Mouse (Mus musculus) spleen, adult 2 months (tissue): Measurements from ENCODE around the gene Tor2a. TPM values are rescaled to one million over a fixed set of nuclear protein-coding genes. Genes with fewer than 3 reads are reported as not detected.

Experiments used
- DNase-seq, 2 experiments: peaks; one replicate each; pipeline versions ENCODE4 v3.0.0 to v3.0.0-alpha.2; 2012 to 2021; ENCODE audit warnings: low spot score in 2 of 2, low read depth in 1 of 2
- H3K27ac ChIP-seq: fragments of 200-500 bp; 2 replicates; pipeline ENCODE4 v1.5.1; 2012; ENCODE audit warnings: low read length, inconsistent platforms; ENCODE audit not compliant: insufficient read depth
- H3K27me3 ChIP-seq: fragments of 200-500 bp; 2 replicates; pipeline ENCODE4 v1.6.1; 2012; ENCODE audit warnings: mild to moderate bottlenecking, moderate library complexity, low read length, inconsistent platforms; ENCODE audit not compliant: control insufficient read depth, insufficient read depth
- H3K36me3 ChIP-seq: fragments of 200-500 bp; 2 replicates; pipeline ENCODE4 v1.6.1; 2012; ENCODE audit warnings: mild to moderate bottlenecking, low read length, inconsistent platforms; ENCODE audit not compliant: control insufficient read depth, insufficient read depth
- H3K4me1 ChIP-seq: fragments of 200-500 bp; 2 replicates; pipeline ENCODE4 v1.6.1; 2011; ENCODE audit warnings: inconsistent platforms; ENCODE audit not compliant: control insufficient read depth, insufficient read depth, insufficient read length
- H3K4me3 ChIP-seq: fragments of 200-500 bp; 2 replicates; pipeline ENCODE4 v1.5.1; 2011; ENCODE audit warnings: mild to moderate bottlenecking, inconsistent platforms; ENCODE audit not compliant: insufficient read depth, insufficient read length; ENCODE audit errors: extremely low read depth
- CTCF ChIP-seq: fragments of 200-500 bp; IDR thresholded peaks from 2 replicates; pipeline ENCODE4 v1.5.1; 2011; ENCODE audit warnings: mild to moderate bottlenecking, inconsistent platforms; ENCODE audit not compliant: insufficient read depth, insufficient read length, insufficient replicate concordance; ENCODE audit errors: extremely low read depth
- POLR2A ChIP-seq: fragments of 200-500 bp; IDR thresholded peaks from 2 replicates; pipeline ENCODE4 v1.6.1; 2011; ENCODE audit warnings: low read depth, low read length, inconsistent platforms
- WGBS: fragments of 180-500 bp; shearing (Covaris S2); methylation state at CpG from one replicate; pipeline ENCODE4 v1.1.7; 2018; 5-methylcytosine and 5-hydroxymethylcytosine counted together
- polyA plus RNA-seq: library from polyadenylated mRNA; depleted of rRNA; stranded (reverse); fragments of >200 nt; gene quantifications from 2 replicates; pipeline ENCODE4 v1.2.3, GENCODE M21; 2012

The Tor2a gene
- polyA plus RNA-seq, 1 experiment = 46.5 TPM

DNA sequence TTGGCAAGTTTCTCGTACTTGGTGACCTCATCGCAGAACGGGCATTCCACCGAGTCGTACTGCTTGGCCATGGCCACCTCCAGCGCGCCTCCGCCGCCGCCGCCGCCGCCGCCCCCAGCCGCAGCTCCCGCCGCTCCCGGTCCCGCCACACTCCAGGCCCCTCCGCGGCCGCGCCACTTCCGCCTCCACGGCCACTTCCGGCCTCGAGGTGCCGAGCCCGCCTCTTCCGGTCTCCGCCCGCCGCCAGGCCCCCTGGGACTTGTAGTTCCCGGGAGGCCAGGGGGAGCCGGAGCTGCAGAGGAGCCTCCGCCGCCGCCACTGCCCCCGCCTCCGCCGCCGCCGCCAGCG is 44.5 kb upstream of the Tor2a start:
- Histone ChIP-seq H3K27me3 (no peaks in the 10 kb centered on the region), H3K4me1 (peaks cover 36% of the 10 kb centered on the region; the same call in 1 of the 2 replicates), H3K36me3 (peaks cover 19% of the 10 kb centered on the region), H3K4me3 (peak overlapping the region; percentile 99), H3K27ac (peak overlapping the region; percentile 84)
- WGBS = under 1% methylated on average over 26 of the region's 44 CpGs
- peak; percentile 84 to 93 for DNase-seq
- peak; percentile 26; the same call in 1 of the 2 replicates for TF ChIP-seq POLR2A
- no peak for TF ChIP-seq CTCF

DNA sequence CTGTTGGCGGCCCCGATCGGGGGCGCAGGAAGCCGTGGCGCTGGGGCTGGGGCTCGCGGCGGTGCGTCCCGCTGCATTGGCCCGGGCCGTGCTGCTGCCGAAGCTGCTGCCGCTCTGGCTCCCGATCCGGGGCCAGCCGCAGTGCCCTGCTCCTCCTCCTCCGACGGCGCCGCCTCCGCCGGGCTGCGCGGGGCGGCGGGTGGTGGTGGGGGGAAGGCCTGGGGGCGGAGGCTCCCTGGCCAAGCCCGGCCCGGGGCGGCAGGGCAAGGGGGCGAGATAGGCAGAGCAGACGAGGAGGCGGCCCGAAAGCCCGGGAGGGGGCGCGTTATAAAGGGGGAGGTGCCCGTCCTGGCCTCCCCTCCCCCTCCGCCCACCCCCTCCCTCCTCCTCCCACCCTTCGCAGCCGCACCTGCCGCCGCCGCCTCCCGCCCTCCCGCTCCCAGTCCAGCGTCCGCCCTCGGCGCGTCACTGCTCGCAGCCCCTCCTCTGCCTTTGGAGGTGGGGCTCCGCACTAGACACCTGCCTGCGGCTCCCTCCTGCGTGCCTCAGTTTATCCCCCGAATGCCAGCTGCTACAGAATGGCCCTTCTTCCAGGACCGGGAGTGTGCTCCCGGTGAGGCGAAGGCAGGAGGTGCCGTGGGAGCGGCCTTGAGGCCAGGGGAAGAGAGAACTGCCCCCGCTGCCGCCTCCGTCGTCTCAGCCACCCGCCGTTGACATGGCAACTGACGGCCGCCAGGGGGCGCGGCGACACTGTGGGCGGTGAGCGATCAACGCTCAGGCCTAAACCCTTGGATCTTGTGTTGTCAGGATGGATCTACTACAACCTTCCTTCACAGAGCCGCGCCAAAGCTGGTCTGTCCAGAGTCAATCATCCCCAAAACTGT is 43.9 kb upstream of the Tor2a start, which contains the start of gene Cdk9:
Cdk9 (minus strand) TSS at position 143 of the 884 bp plus-strand sequence.
- DNase-seq = peak; percentile 87 to 88
- Histone ChIP-seq H3K4me1 (peaks cover 36% of the 10 kb centered on the region; the same call in 1 of the 2 replicates), H3K36me3 (peaks cover 14% of the 10 kb centered on the region), H3K4me3 (peak within 1 kb of the TSS; percentile 99), H3K27me3 (no peaks in the 10 kb centered on the region), H3K27ac (peak within 1 kb of the TSS; percentile 97)
- TF ChIP-seq POLR2A = no peak
- TF ChIP-seq CTCF = peak; percentile 97
- under 1% methylated on average over 62 of the region's 79 CpGs for WGBS

DNA sequence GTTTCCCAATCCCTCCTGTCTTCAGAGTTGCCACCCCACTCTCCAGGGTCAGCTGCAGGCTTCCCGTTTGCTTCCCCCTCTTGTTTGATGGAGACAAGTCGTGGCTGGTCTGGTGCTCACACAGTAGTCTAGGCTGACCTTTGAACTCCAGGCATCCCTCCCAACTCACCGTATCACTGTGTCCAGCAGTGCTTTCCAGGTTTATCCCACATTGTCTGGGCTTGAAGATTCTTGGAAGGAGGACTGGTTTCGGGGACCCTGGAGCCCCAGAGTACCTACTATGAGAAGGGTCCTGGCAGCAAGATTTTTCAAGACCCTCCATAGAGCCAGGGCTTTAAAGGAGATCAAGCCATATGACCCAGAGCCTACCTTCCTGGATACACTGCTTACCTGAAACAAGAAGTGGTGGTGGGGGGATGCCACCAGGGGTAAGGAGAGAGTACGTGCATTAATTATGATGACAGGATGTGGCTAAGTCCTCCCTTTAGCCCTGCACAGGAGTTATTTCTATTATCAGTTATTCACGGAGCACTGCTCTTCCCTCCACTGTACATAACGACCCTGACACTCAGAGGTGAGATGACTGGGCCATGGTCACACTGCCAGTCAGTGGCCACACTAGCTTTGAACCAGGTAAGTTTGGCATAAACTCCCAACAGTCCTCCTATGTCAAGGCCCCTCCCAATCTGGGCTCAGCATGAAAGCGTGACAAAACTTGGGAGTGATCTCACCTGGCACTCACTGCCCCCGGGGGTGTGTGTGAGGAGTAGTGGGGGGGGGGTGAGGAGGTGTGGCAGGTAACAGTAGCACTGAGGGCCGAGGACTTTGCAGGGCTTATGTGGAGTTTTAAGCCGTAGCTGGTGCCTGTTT is 42.7 kb upstream of the Tor2a start:
- H3K36me3 ChIP-seq = peaks cover 8% of the 10 kb centered on the region

DNA sequence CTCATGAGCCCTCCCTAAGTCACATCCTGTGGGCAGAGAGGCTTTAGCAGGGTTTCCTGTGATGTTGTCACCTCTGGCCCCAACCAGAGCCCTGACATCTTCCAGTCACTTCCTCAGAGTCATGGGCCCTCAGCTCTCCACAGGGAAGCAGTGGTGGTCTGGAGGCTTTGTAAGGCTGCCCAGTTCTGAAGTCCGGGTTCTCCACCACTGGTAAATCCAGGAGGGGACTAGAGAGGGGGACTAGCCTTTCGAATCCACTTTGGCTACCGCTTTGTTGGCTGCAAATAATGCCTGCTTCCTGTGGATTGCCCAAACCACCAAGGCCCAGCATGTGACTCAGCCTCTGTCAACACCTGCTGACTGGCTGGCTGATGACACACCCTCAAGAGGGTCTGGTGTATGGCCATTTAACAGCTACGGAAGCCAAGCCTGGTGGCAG is 42.0 kb upstream of the Tor2a start:
- DNase-seq = peak; percentile 58 to 82
- TF ChIP-seq POLR2A = no peak
- no peak for TF ChIP-seq CTCF
- WGBS = 10% methylated on average over 4 of the region's 4 CpGs
- Histone ChIP-seq H3K4me3 (no peak overlapping the region), H3K27ac (peak overlapping the region; percentile 97), H3K27me3 (no peaks in the 10 kb centered on the region), H3K4me1 (peaks cover 44% of the 10 kb centered on the region; the same call in 1 of the 2 replicates), H3K36me3 (peaks cover 2% of the 10 kb centered on the region)

More for the DNA sequence above, 42.7 kb upstream of the Tor2a start:
- WGBS = 28% methylated on average over 11 of the region's 11 CpGs
- no peak overlapping the region for H3K4me3 ChIP-seq
- H3K27ac ChIP-seq = peak overlapping the region; percentile 97
- peak in 1 of 2 experiments; percentile 32 for DNase-seq
- H3K4me1 ChIP-seq = peaks cover 43% of the 10 kb centered on the region; the same call in 1 of the 2 replicates
- TF ChIP-seq POLR2A (0 out of 2 replicates have a peak, but pooled peaks have one; percentile 1), CTCF (no peak)
- no peaks in the 10 kb centered on the region for H3K27me3 ChIP-seq

DNA sequence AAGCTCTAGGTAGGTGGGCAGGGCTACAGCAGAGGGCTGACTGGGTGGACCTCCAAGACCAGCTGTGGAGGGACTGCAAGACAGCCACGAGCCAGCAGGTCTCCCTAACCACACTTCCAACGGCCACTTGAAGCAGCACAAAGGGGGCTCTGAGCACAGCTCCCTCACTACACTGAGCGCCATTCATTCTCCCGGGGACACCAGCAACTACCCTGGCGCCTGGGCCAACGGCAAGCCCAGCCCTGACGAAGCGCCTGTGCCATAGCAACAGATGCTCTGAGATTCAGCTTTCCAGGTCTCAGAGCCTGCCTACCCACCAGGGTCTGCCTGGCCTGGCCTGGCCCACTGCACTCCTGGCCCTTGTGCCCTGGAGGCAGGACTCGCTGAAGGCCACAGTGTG is 38.3 kb upstream of the Tor2a start:
- H3K27ac ChIP-seq = no peak overlapping the region
- no peak overlapping the region for H3K4me3 ChIP-seq
- no peaks in the 10 kb centered on the region for H3K36me3 ChIP-seq
- DNase-seq = no peak
- WGBS = 57% methylated on average over 9 of the region's 9 CpGs
- TF ChIP-seq POLR2A (no peak), CTCF (no peak)
- no peaks in the 10 kb centered on the region for H3K27me3 ChIP-seq
- H3K4me1 ChIP-seq = peaks cover 41% of the 10 kb centered on the region; the same call in 1 of the 2 replicates

DNA sequence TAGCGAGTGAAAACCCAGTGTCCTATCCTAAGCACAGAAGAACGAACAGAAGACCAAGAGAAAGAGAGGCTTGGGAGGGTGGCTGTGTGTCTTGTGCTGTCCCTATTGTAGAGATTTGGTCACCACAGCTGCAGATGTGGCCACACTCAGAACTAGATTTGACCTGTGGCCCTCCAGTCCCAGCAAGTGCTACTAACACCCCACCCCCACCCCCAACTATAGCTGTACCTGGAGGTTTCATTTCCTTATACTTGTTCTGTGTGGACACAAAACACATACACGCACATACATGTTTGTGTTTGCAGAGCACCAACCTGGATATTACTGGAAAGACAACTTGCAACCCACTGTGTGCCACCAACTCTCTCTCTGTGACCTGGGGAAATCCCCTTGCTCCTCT is 37.0 kb upstream of the Tor2a start:
- Histone ChIP-seq H3K4me3 (peak overlapping the region; percentile 5; the same call in 1 of the 2 replicates), H3K4me1 (peaks cover 33% of the 10 kb centered on the region; the same call in 1 of the 2 replicates), H3K27ac (peak overlapping the region; percentile 93), H3K36me3 (peaks cover 3% of the 10 kb centered on the region), H3K27me3 (no peaks in the 10 kb centered on the region)
- no peak for DNase-seq
- no peak for TF ChIP-seq CTCF
- no peak for TF ChIP-seq POLR2A
- WGBS = 52% methylated on average over 3 of the region's 3 CpGs
